Mouse (Mus musculus): ENCODE measurements at regions not wholly inside any gene's neighbourhood (a gene's known extent, or its start where the extent isn't known, plus 50 kb on each side); places are given as distances from the start of the nearest gene placed in this dataset.

- ATAC-seq (replicated peaks; ENCODE audit: low FRiP score, poor library complexity, severe bottlenecking): no peak
These were observed 162.5 kb upstream of the 4931429L15Rik start for GRCm38 (mm10) chr9:46482034-46482858.

GRCm38 (mm10) chr9:46481491-46481890 is 161.7 kb upstream of the 4931429L15Rik start:
- no peak for ATAC-seq (replicated peaks; ENCODE audit: low FRiP score, poor library complexity, severe bottlenecking)

GRCm38 (mm10) chr9:46480080-46480690 is 160.4 kb upstream of the 4931429L15Rik start:
- ATAC-seq (replicated peaks; ENCODE audit: low FRiP score, poor library complexity, severe bottlenecking): no peak

- ATAC-seq (replicated peaks; ENCODE audit: low FRiP score, poor library complexity, severe bottlenecking): no peak
These were observed 158.8 kb upstream of the 4931429L15Rik start for GRCm38 (mm10) chr9:46478611-46479010.

GRCm38 (mm10) chr9:46476516-46476915 is 156.7 kb upstream of the 4931429L15Rik start:
- ATAC-seq (replicated peaks; ENCODE audit: low FRiP score, poor library complexity, severe bottlenecking): no peak

- ATAC-seq (replicated peaks; ENCODE audit: low FRiP score, poor library complexity, severe bottlenecking): no peak
These were observed 153.9 kb upstream of the 4931429L15Rik start for GRCm38 (mm10) chr9:46473681-46474080.

- no peak for ATAC-seq (replicated peaks; ENCODE audit: low FRiP score, poor library complexity, severe bottlenecking)
These were observed 149.7 kb upstream of the 4931429L15Rik start for GRCm38 (mm10) chr9:46469521-46469920.

- no peak for ATAC-seq (replicated peaks; ENCODE audit: low FRiP score, poor library complexity, severe bottlenecking)
These were observed 148.5 kb upstream of the 4931429L15Rik start for GRCm38 (mm10) chr9:46468306-46468705.

GRCm38 (mm10) chr9:46467671-46468070 is 147.9 kb upstream of the 4931429L15Rik start:
- ATAC-seq (replicated peaks; ENCODE audit: low FRiP score, poor library complexity, severe bottlenecking): no peak

GRCm38 (mm10) chr9:46462681-46463080 is 142.9 kb upstream of the 4931429L15Rik start:
- ATAC-seq (replicated peaks; ENCODE audit: low FRiP score, poor library complexity, severe bottlenecking): no peak

- ATAC-seq (replicated peaks; ENCODE audit: low FRiP score, poor library complexity, severe bottlenecking): no peak
These were observed 138.2 kb upstream of the 4931429L15Rik start for GRCm38 (mm10) chr9:46457945-46458344.

- no peak for ATAC-seq (replicated peaks; ENCODE audit: low FRiP score, poor library complexity, severe bottlenecking)
These were observed 135.2 kb upstream of the 4931429L15Rik start for GRCm38 (mm10) chr9:46454807-46455610.

GRCm38 (mm10) chr9:46443191-46444095 is 123.7 kb upstream of the 4931429L15Rik start:
- ATAC-seq (replicated peaks; ENCODE audit: low FRiP score, poor library complexity, severe bottlenecking): no peak

- ATAC-seq (replicated peaks; ENCODE audit: low FRiP score, poor library complexity, severe bottlenecking): no peak
These were observed 123.0 kb upstream of the 4931429L15Rik start for GRCm38 (mm10) chr9:46442739-46443181.

- ATAC-seq (replicated peaks; ENCODE audit: low FRiP score, poor library complexity, severe bottlenecking): no peak
These were observed 120.4 kb upstream of the 4931429L15Rik start for GRCm38 (mm10) chr9:46440226-46440625.

GRCm38 (mm10) chr9:46434700-46435099 is 114.9 kb upstream of the 4931429L15Rik start:
- no peak for ATAC-seq (replicated peaks; ENCODE audit: low FRiP score, poor library complexity, severe bottlenecking)

- ATAC-seq (replicated peaks; ENCODE audit: low FRiP score, poor library complexity, severe bottlenecking): no peak
These were observed 113.9 kb upstream of the 4931429L15Rik start for GRCm38 (mm10) chr9:46433716-46434115.

- no peak for ATAC-seq (replicated peaks; ENCODE audit: low FRiP score, poor library complexity, severe bottlenecking)
These were observed 111.3 kb upstream of the 4931429L15Rik start for GRCm38 (mm10) chr9:46431053-46431452.

GRCm38 (mm10) chr9:46423184-46423967 is 103.6 kb upstream of the 4931429L15Rik start:
- ATAC-seq (replicated peaks; ENCODE audit: low FRiP score, poor library complexity, severe bottlenecking): no peak

All from erythroblast, adult 5-6 weeks (primary cell).